Comparison of ENCODE assay signal across 7 mouse cellular contexts in the genomic region with DNA sequence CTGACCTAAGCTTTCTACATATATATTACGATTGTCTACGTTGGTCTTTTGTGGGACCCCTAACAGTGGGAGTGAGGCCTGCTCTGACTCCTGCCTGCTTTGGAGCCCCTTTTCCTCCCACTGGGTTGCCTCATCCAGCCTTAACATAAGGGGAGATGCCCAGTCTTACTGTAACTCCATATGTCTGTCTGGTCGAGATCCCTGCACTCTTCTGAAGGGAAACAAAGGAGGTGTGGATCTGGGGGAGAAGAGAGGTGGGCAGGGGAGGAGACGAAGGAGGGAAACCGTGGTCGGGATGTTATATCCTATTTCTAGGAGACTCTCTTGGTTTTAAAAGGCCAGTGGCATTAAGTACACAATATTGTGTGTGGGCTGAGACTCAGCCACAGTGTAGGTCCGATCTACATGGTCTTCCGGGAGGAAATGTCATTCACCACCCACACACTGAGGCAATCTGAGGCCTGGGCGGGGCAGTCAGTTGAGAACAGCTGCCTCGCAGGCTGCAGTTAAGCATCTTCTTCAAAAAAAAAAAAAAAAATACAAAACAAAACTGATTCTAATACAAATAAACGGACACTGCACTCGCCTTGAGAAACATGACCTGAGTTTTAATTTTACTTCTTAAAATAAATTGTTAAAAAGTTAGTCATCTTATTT. TPM values are rescaled to one million over a fixed set of nuclear protein-coding genes. Genes with fewer than 3 reads are reported as not detected.
DNase-seq lines count a peak whose midpoint lies in the region; ATAC-seq and TF ChIP-seq lines count a peak whose summit lies in the region.

No protein-coding gene starts in this region.

- H3K27me3 ChIP-seq in thymus, adult 2 months (ENCODE audit: control insufficient read depth, insufficient read depth, low read length), result no peaks in the 10 kb centered on the region
- no peaks in the 10 kb centered on the region for H3K27me3 ChIP-seq in lung, embryonic 16.5 days (ENCODE audit: control insufficient read depth, insufficient read depth, low read depth, low read length)
- no peaks in the 10 kb centered on the region for H3K27me3 ChIP-seq in hindbrain, embryonic 14.5 days (ENCODE audit: control insufficient read depth, insufficient read depth, low read length)

- no peaks in the 10 kb centered on the region for H3K9me3 ChIP-seq in lung, embryonic 16.5 days (ENCODE audit: control insufficient read depth, low read length)
- no peaks in the 10 kb centered on the region for H3K9me3 ChIP-seq in hindbrain, embryonic 14.5 days (ENCODE audit: control insufficient read depth, low read length)

- TF ChIP-seq POLR2A in thymus, adult 2 months (IDR thresholded peaks at IDR 0.05; ENCODE audit: control insufficient read depth, extremely low read depth, insufficient read depth, low read length, poor library complexity), result no peak

- H3K36me3 ChIP-seq in thymus, adult 2 months (ENCODE audit: control insufficient read depth, insufficient read depth, low read length), result no peaks in the 10 kb centered on the region
- no peaks in the 10 kb centered on the region for H3K36me3 ChIP-seq in lung, embryonic 16.5 days (ENCODE audit: control insufficient read depth, insufficient read depth, low read length)
- H3K36me3 ChIP-seq in hindbrain, embryonic 14.5 days (replicated peaks; ENCODE audit: control insufficient read depth, insufficient read depth), result no peaks in the 10 kb centered on the region

- H3K27ac ChIP-seq in thymus, adult 2 months (ENCODE audit: control insufficient read depth, insufficient read depth, low read length), result no peak overlapping the region
- peak overlapping the region; percentile 28; the same call in 1 of the 2 replicates for H3K27ac ChIP-seq in lung, embryonic 16.5 days (ENCODE audit: low read length)
- H3K27ac ChIP-seq in hindbrain, embryonic 14.5 days, result no peak overlapping the region

- H3K9ac ChIP-seq in lung, embryonic 16.5 days (ENCODE audit: low read length), result no peak overlapping the region
- H3K9ac ChIP-seq in hindbrain, embryonic 14.5 days, result no peak overlapping the region

- no peak overlapping the region for H3K4me2 ChIP-seq in lung, embryonic 16.5 days (ENCODE audit: low read depth, low read length)
- no peak overlapping the region for H3K4me2 ChIP-seq in hindbrain, embryonic 14.5 days (replicated peaks)

- no peak overlapping the region for H3K4me3 ChIP-seq in thymus, adult 2 months (ENCODE audit: control insufficient read depth, insufficient read depth, low read length)
- no peak overlapping the region for H3K4me3 ChIP-seq in lung, embryonic 16.5 days (ENCODE audit: low read length)
- no peak overlapping the region for H3K4me3 ChIP-seq in hindbrain, embryonic 14.5 days (replicated peaks; ENCODE audit: low read length)

- ATAC-seq in lung, embryonic 16.5 days (ENCODE audit: low read depth), result peak; percentile 79
- ATAC-seq in hindbrain, embryonic 14.5 days (ENCODE audit: low FRiP score), result no peak

- TF ChIP-seq CTCF in thymus, adult 2 months (IDR thresholded peaks at IDR 0.05; ENCODE audit: borderline replicate concordance, control insufficient read depth, extremely low read depth, insufficient read depth, low read length, poor library complexity), result no peak

- 60% methylated on average over 12 of the region's 12 CpGs for WGBS in thymus, adult 2 months
- 52% methylated on average over 12 of the region's 12 CpGs for WGBS in lung, embryonic 16.5 days
- WGBS in hindbrain, embryonic 14.5 days, result 74% methylated on average over 12 of the region's 12 CpGs

- intact Hi-C loops in gastrocnemius, postnatal 14 days (cut with DNase I; ENCODE audit: low total_unique reads), result loop anchor here (5.0 kb wide), 1 partner anchor 108 kb away; no protein-coding TSS in a partner anchor

- DNase-seq in thymus, adult 2 months, result peak; percentile 12
- no peak for DNase-seq in thymus, postnatal 10 days (ENCODE audit: low spot score in 2 of 2)
- DNase-seq in gastrocnemius, postnatal 14 days, result peak; percentile 63
- DNase-seq in testis, postnatal 10 days (ENCODE audit: low spot score), result no peak
- no peak for DNase-seq in layer of hippocampus, postnatal 36 days
- DNase-seq in hindbrain, embryonic 14.5 days (ENCODE audit: low spot score), result no peak

- H3K4me1 ChIP-seq in thymus, adult 2 months (replicated peaks; ENCODE audit: control insufficient read depth, insufficient read depth, low read length), result 0 out of 2 replicates have a peak, but pooled peaks cover 2% of the 10 kb centered on the region
- peaks cover 8% of the 10 kb centered on the region; the same call in 1 of the 2 replicates for H3K4me1 ChIP-seq in lung, embryonic 16.5 days (replicated peaks; ENCODE audit: control insufficient read depth, insufficient read depth, low read length)
- H3K4me1 ChIP-seq in hindbrain, embryonic 14.5 days (replicated peaks; ENCODE audit: control insufficient read depth, insufficient read depth, low read length), result no peaks in the 10 kb centered on the region

RNA-seq across cellular contexts. Expression of gene Tmc3, which starts 20.0 kb away (rescaled TPM):
- 0.51 and 0.54 TPM in 2 replicates for polyA plus RNA-seq in thymus, adult 2 months (2012; rRNA removed)
- total RNA-seq in gastrocnemius, postnatal 14 days (2021), result under 1 TPM; 0.20 to 0.35 TPM
- polyA plus RNA-seq in lung, embryonic 16.5 days (2015; fragmentation: Nextera tagmentation; extraction: Ambion mirVana), result 0.31 TPM in 1 of 2 replicates, not detected in the other
- under 1 TPM; 0.22 to 0.23 TPM for total RNA-seq in layer of hippocampus, postnatal 36 days (2021)
- 0.31 and 0.51 TPM in 2 replicates for polyA plus RNA-seq in hindbrain, embryonic 14.5 days (2014; fragmentation: Nextera tagmentation; extraction: Ambion mirVana)

Comparison
In these comparisons a context has a peak if more than half of its experiments do, and no peak if none do; other contexts are left out.
1. DNase-seq: peak in thymus, adult 2 months (single experiment) and gastrocnemius, postnatal 14 days (single experiment); none in thymus, postnatal 10 days (0 of 2), testis, postnatal 10 days (single experiment), layer of hippocampus, postnatal 36 days (0 of 2) and hindbrain, embryonic 14.5 days (single experiment).